Comparison of ENCODE assay signal across 22 mouse cellular contexts in the genomic region with DNA sequence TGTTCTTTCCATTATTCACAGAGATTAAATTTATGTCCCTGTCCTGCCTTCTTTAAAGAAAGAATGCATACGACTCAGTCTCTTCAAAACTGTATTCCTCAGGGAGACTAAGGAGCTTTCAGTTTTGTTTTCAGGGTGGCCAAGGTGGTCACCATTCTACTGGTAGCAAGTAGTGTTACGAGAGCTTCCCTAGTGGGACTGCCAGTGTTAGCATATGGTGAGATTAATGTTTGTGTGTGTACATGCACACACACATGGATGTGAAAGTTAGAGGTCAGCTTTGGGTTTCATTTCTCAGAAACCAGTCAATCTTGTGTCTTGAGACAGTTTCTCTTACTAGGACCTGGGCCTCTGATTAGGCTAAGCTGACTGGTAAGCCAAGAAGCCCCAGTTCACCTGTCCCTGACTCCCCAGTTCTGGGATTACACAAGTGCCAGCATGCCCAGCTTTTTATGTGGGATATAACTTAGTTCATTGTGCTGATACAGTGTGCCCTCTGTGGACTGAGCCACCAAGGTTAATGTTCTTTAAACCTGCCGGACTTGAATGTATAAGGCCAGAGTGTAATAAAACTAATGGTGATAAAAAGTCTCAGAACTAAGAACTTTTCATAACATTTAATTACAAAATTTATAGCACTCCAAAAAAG. TPM values are rescaled to one million over a fixed set of nuclear protein-coding genes. Genes with fewer than 3 reads are reported as not detected.
DNase-seq lines count a peak whose midpoint lies in the region; ATAC-seq and TF ChIP-seq lines count a peak whose summit lies in the region.
"Had no signal": no experiment of that assay in that cellular context is flagged by ENCODE, and none has a peak within 500 bp of the region (broad histone marks: within the 10 kb centered on the region; RNA-seq: fewer than 3 reads in every experiment).

No protein-coding gene starts in this region.

- H3K36me3 ChIP-seq in liver, postnatal 0 days (replicated peaks; ENCODE audit: insufficient read depth, low read length), result peaks cover 8% of the 10 kb centered on the region; the same call in 1 of the 2 replicates
- peaks cover 5% of the 10 kb centered on the region; the same call in 1 of the 2 replicates for H3K36me3 ChIP-seq in liver, embryonic 11.5 days (ENCODE audit: control insufficient read depth, insufficient read depth, low read length)
- peaks cover 31% of the 10 kb centered on the region for H3K36me3 ChIP-seq in ES-Bruce4 (ENCODE audit: control insufficient read depth, insufficient read depth, low read length, poor library complexity, severe bottlenecking)
- H3K36me3 ChIP-seq in intestine, postnatal 0 days (ENCODE audit: control insufficient read depth, insufficient read depth), result peaks cover 20% of the 10 kb centered on the region; the same call in 1 of the 2 replicates
- H3K36me3 ChIP-seq in stomach, embryonic 15.5 days, result peaks cover 3% of the 10 kb centered on the region; the same call in 1 of the 2 replicates

- H3K27me3 ChIP-seq in liver, postnatal 0 days (ENCODE audit: insufficient read depth, low read length), result no peaks in the 10 kb centered on the region
- no peaks in the 10 kb centered on the region for H3K27me3 ChIP-seq in liver, embryonic 11.5 days (replicated peaks; ENCODE audit: control insufficient read depth, insufficient read depth, low read length)
- no peaks in the 10 kb centered on the region for H3K27me3 ChIP-seq in ES-Bruce4 (ENCODE audit: control insufficient read depth, insufficient read depth, low read length, poor library complexity, severe bottlenecking)
- no peaks in the 10 kb centered on the region for H3K27me3 ChIP-seq in intestine, postnatal 0 days (replicated peaks; ENCODE audit: control insufficient read depth, insufficient read depth, low read length)
- no peaks in the 10 kb centered on the region for H3K27me3 ChIP-seq in stomach, embryonic 15.5 days (replicated peaks)
- H3K27me3 ChIP-seq: kidney, embryonic 15.5 days; liver, embryonic 13.5 days had no signal

- TF ChIP-seq POLR2A in ES-Bruce4 (IDR thresholded peaks at IDR 0.05; ENCODE audit: insufficient read depth, low read length), result no peak

- TF ChIP-seq EP300 in liver, postnatal 0 days (IDR thresholded peaks at IDR 0.05; ENCODE audit: low read depth), result no peak
- no peak for TF ChIP-seq EP300 in ES-Bruce4 (IDR thresholded peaks at IDR 0.05; ENCODE audit: insufficient read depth, low read depth, low read length)

- H3K9me3 ChIP-seq in liver, postnatal 0 days (ENCODE audit: low read length), result no peaks in the 10 kb centered on the region
- no peaks in the 10 kb centered on the region for H3K9me3 ChIP-seq in liver, embryonic 11.5 days (ENCODE audit: control insufficient read depth, low read length)
- H3K9me3 ChIP-seq in ES-Bruce4 (replicated peaks; ENCODE audit: control insufficient read depth, insufficient read depth, low read length, poor library complexity, severe bottlenecking), result no peaks in the 10 kb centered on the region
- no peaks in the 10 kb centered on the region for H3K9me3 ChIP-seq in intestine, postnatal 0 days (ENCODE audit: control insufficient read depth)
- no peaks in the 10 kb centered on the region for H3K9me3 ChIP-seq in stomach, embryonic 15.5 days
- H3K9me3 ChIP-seq: embryonic facial prominence, embryonic 10.5 days; heart, embryonic 10.5 days; kidney, embryonic 15.5 days; liver, embryonic 13.5 days had no signal

- H3K4me1 ChIP-seq in liver, postnatal 0 days (ENCODE audit: insufficient read depth), result peaks cover 18% of the 10 kb centered on the region
- peaks cover 3% of the 10 kb centered on the region; the same call in 1 of the 2 replicates for H3K4me1 ChIP-seq in liver, embryonic 11.5 days (replicated peaks; ENCODE audit: control insufficient read depth, insufficient read depth, low read length)
- peaks cover 2% of the 10 kb centered on the region for H3K4me1 ChIP-seq in ES-Bruce4 (ENCODE audit: control insufficient read depth, insufficient read depth, low read length)
- peaks cover 11% of the 10 kb centered on the region for H3K4me1 ChIP-seq in intestine, postnatal 0 days (replicated peaks; ENCODE audit: control insufficient read depth, insufficient read depth, low read length)
- peaks cover 5% of the 10 kb centered on the region for H3K4me1 ChIP-seq in stomach, embryonic 15.5 days
- H3K4me1 ChIP-seq: heart, embryonic 10.5 days had no signal

- no peak overlapping the region for H3K9ac ChIP-seq in liver, postnatal 0 days (replicated peaks)
- no peak overlapping the region for H3K9ac ChIP-seq in liver, embryonic 11.5 days (ENCODE audit: low read depth, low read length)
- H3K9ac ChIP-seq in ES-Bruce4 (ENCODE audit: low read depth, poor library complexity, severe bottlenecking), result no peak overlapping the region; the same call in 1 of the 2 replicates
- H3K9ac ChIP-seq in intestine, postnatal 0 days (ENCODE audit: low read depth, low read length), result no peak overlapping the region
- H3K9ac ChIP-seq in stomach, embryonic 15.5 days, result no peak overlapping the region
- H3K9ac ChIP-seq: kidney, embryonic 15.5 days; liver, embryonic 13.5 days had no signal

- H3K27ac ChIP-seq in liver, postnatal 0 days (ENCODE audit: low read depth), result peak overlapping the region; percentile 56
- no peak overlapping the region for H3K27ac ChIP-seq in liver, embryonic 11.5 days (ENCODE audit: low read depth, low read length)
- peak overlapping the region; percentile 93 for H3K27ac ChIP-seq in ES-Bruce4 (ENCODE audit: insufficient read depth, low read length)
- H3K27ac ChIP-seq in intestine, postnatal 0 days (ENCODE audit: low read depth, low read length), result peak overlapping the region; percentile 29; the same call in 1 of the 2 replicates
- H3K27ac ChIP-seq in stomach, embryonic 15.5 days, result 0 out of 2 replicates have a peak overlapping the region, but pooled peaks have one; percentile 28
- H3K27ac ChIP-seq: embryonic facial prominence, embryonic 10.5 days; heart, embryonic 10.5 days; kidney, embryonic 15.5 days; liver, embryonic 13.5 days had no signal

- ATAC-seq in liver, postnatal 0 days, result no peak
- no peak for ATAC-seq in liver, embryonic 11.5 days (replicated peaks; ENCODE audit: low FRiP score)
- ATAC-seq in intestine, postnatal 0 days, result peak; percentile 76
- peak; percentile 63; the same call in 1 of the 2 replicates for ATAC-seq in stomach, embryonic 15.5 days (ENCODE audit: insufficient read depth, low FRiP score, low read depth)
- no peak for ATAC-seq in erythroid progenitor cell, adult 5-6 weeks (replicated peaks; ENCODE audit: low FRiP score, poor library complexity, severe bottlenecking)
- ATAC-seq: lung, postnatal 0 days had no signal

- DNase-seq in liver, postnatal 0 days, result no peak
- DNase-seq in liver, embryonic 11.5 days (ENCODE audit: low spot score), result no peak
- no peak for DNase-seq in gastrocnemius, postnatal 4 days (ENCODE audit: low spot score in 2 of 2)
- no peak for DNase-seq in c-Kit-positive CD71-positive TER-119-positive erythroid progenitor cells, embryonic 14.5 days (ENCODE audit: low spot score)
- DNase-seq: adrenal gland, postnatal 36 days; cerebellum, postnatal 14 days; gastrocnemius, postnatal 10 days; heart, postnatal 14 days; liver, embryonic 13.5 days; thymus, postnatal 25 days had no signal

- no peak overlapping the region for H3K4me2 ChIP-seq in liver, postnatal 0 days (ENCODE audit: low read depth, low read length)
- H3K4me2 ChIP-seq in liver, embryonic 11.5 days, result no peak overlapping the region
- peak overlapping the region; percentile 18; the same call in 1 of the 2 replicates for H3K4me2 ChIP-seq in intestine, postnatal 0 days (replicated peaks; ENCODE audit: low read depth)
- no peak overlapping the region for H3K4me2 ChIP-seq in stomach, embryonic 15.5 days
- H3K4me2 ChIP-seq: kidney, embryonic 15.5 days; liver, embryonic 13.5 days; midbrain, embryonic 11.5 days had no signal

- H3K4me3 ChIP-seq in liver, postnatal 0 days (ENCODE audit: low read depth, low read length), result no peak overlapping the region
- H3K4me3 ChIP-seq in liver, embryonic 11.5 days (ENCODE audit: low read depth, low read length), result no peak overlapping the region
- H3K4me3 ChIP-seq in ES-Bruce4 (ENCODE audit: low read depth, low read length), result no peak overlapping the region
- no peak overlapping the region for H3K4me3 ChIP-seq in intestine, postnatal 0 days (ENCODE audit: low read depth, low read length)
- no peak overlapping the region for H3K4me3 ChIP-seq in stomach, embryonic 15.5 days (replicated peaks)
- H3K4me3 ChIP-seq: embryonic facial prominence, embryonic 10.5 days; erythroblast, embryonic 14.5 days; heart, embryonic 10.5 days; kidney, embryonic 15.5 days; liver, embryonic 13.5 days; myocyte had no signal

- WGBS in liver, postnatal 0 days (ENCODE audit: insufficient replicate concordance), result 64% methylated on average over 3 of the region's 3 CpGs
- 83% methylated on average over 3 of the region's 3 CpGs for WGBS in liver, embryonic 11.5 days
- WGBS in intestine, postnatal 0 days, result 47% methylated on average over 3 of the region's 3 CpGs
- 72% methylated on average over 3 of the region's 3 CpGs for WGBS in stomach, embryonic 15.5 days

- TF ChIP-seq CTCF in liver, postnatal 0 days (IDR thresholded peaks at IDR 0.05; ENCODE audit: low read depth), result no peak
- no peak for TF ChIP-seq CTCF in ES-Bruce4 (IDR thresholded peaks at IDR 0.05; ENCODE audit: low read depth, low read length)
- TF ChIP-seq CTCF in intestine, postnatal 0 days (IDR thresholded peaks at IDR 0.05; ENCODE audit: low read depth), result no peak

RNA-seq across cellular contexts. Expression of a gene that starts 9.4 kb away (rescaled TPM):
- 27.6 and 29.9 TPM in 2 replicates for polyA plus RNA-seq in liver, postnatal 0 days (2015; fragmentation: Nextera tagmentation; extraction: Ambion mirVana)
- polyA plus RNA-seq in liver, embryonic 11.5 days (2014; fragmentation: Nextera tagmentation; extraction: Ambion mirVana), result 66.9 and 76.4 TPM in 2 replicates
- polyA plus RNA-seq in ES-Bruce4 (2011; ENCODE audit: insufficient read depth, insufficient read length, low read depth, missing spikeins), result 107 and 126 TPM in 2 replicates
- 33.1 and 33.3 TPM in 2 replicates for polyA plus RNA-seq in intestine, postnatal 0 days (2015; fragmentation: Nextera tagmentation; extraction: Ambion mirVana)
- polyA plus RNA-seq in stomach, embryonic 15.5 days (2015; fragmentation: Nextera tagmentation; extraction: Ambion mirVana), result 44.7 and 45.7 TPM in 2 replicates
- 10 to 100 TPM; 40.4 to 43.9 TPM for total RNA-seq in gastrocnemius, postnatal 4 days (2021)
- total RNA-seq in erythroid progenitor cell, adult 5-6 weeks (2015; ENCODE audit: low replicate concordance), result 16.8 and 21.3 TPM in 2 replicates
- 11.4 and 18.1 TPM in 2 replicates for total RNA-seq in erythroid progenitor cell, adult 5-6 weeks (2017; ENCODE audit: low replicate concordance)

RNA-seq across cellular contexts. Expression of a gene that starts 36.3 kb away (rescaled TPM):
- polyA plus RNA-seq in liver, postnatal 0 days (2015; fragmentation: Nextera tagmentation; extraction: Ambion mirVana), result 69.3 and 74.2 TPM in 2 replicates
- 65.9 and 72.1 TPM in 2 replicates for polyA plus RNA-seq in liver, embryonic 11.5 days (2014; fragmentation: Nextera tagmentation; extraction: Ambion mirVana)
- 138 and 154 TPM in 2 replicates for polyA plus RNA-seq in ES-Bruce4 (2011; ENCODE audit: insufficient read depth, insufficient read length, low read depth, missing spikeins)
- 46.1 and 46.2 TPM in 2 replicates for polyA plus RNA-seq in intestine, postnatal 0 days (2015; fragmentation: Nextera tagmentation; extraction: Ambion mirVana)
- 76.3 and 88.5 TPM in 2 replicates for polyA plus RNA-seq in stomach, embryonic 15.5 days (2015; fragmentation: Nextera tagmentation; extraction: Ambion mirVana)
- total RNA-seq in gastrocnemius, postnatal 4 days (2021), result 10 to 100 TPM; 39.6 to 40.8 TPM
- 10.8 and 14.7 TPM in 2 replicates for total RNA-seq in erythroid progenitor cell, adult 5-6 weeks (2015; ENCODE audit: low replicate concordance)
- 0.39 TPM in 1 of 2 replicates, not detected in the other for total RNA-seq in erythroid progenitor cell, adult 5-6 weeks (2017; ENCODE audit: low replicate concordance)

RNA-seq across cellular contexts. Expression of a gene that starts 59.7 kb away (rescaled TPM):
- 0.33 and 0.56 TPM in 2 replicates for polyA plus RNA-seq in liver, postnatal 0 days (2015; fragmentation: Nextera tagmentation; extraction: Ambion mirVana)
- polyA plus RNA-seq in liver, embryonic 11.5 days (2014; fragmentation: Nextera tagmentation; extraction: Ambion mirVana), result not detected in 2 replicates
- polyA plus RNA-seq in ES-Bruce4 (2011; ENCODE audit: insufficient read depth, insufficient read length, low read depth, missing spikeins), result not detected in 2 replicates
- 0.18 and 0.30 TPM in 2 replicates for polyA plus RNA-seq in intestine, postnatal 0 days (2015; fragmentation: Nextera tagmentation; extraction: Ambion mirVana)
- 0.18 and 0.26 TPM in 2 replicates for polyA plus RNA-seq in stomach, embryonic 15.5 days (2015; fragmentation: Nextera tagmentation; extraction: Ambion mirVana)
- not detected for total RNA-seq in gastrocnemius, postnatal 4 days (2021)
- not detected in 2 replicates for total RNA-seq in erythroid progenitor cell, adult 5-6 weeks (2015; ENCODE audit: low replicate concordance)
- total RNA-seq in erythroid progenitor cell, adult 5-6 weeks (2017; ENCODE audit: low replicate concordance), result not detected in 2 replicates
- total RNA-seq: adrenal gland, postnatal 36 days; gastrocnemius, postnatal 10 days; heart, postnatal 14 days; left cerebral cortex, postnatal 14 days had no signal
- polyA plus RNA-seq: embryonic facial prominence, embryonic 10.5 days; erythroblast, embryonic 14.5 days; heart, embryonic 10.5 days; liver, embryonic 13.5 days; lung, postnatal 0 days; midbrain, embryonic 11.5 days; myocyte had no signal

Comparison
In these comparisons a context has a peak if more than half of its experiments do, and no peak if none do; other contexts are left out.
1. ATAC-seq: peak in intestine, postnatal 0 days (single experiment) and stomach, embryonic 15.5 days (single experiment); none in liver, postnatal 0 days (single experiment), liver, embryonic 11.5 days (single experiment) and erythroid progenitor cell, adult 5-6 weeks (single experiment).